ENCODE assay signal across 17 mouse cellular contexts in the genomic region with DNA sequence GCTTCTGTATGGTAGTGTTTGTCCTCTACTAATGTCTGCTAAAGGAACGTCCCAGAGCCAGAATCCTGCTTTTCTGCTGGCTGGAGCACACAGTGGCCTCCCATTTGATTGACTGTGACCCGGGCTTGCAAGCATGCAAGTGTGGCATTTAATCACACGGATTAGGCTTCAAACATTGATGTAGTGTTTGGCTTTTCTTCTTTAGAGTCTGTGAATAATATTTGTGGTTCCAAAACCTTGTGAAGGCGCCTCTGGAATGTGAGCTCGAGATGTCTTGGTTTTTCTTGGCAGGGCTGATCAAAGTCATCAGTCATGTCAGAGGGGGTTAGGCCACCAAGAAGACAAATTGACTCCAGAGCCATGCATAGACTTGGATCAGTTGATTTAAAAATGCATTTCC.
DNase-seq lines count a peak whose midpoint lies in the region; ATAC-seq lines count a peak whose summit lies in the region.
"Had no signal": no experiment of that assay in that cellular context is flagged by ENCODE, and none has a peak within 500 bp of the region (broad histone marks: within the 10 kb centered on the region; RNA-seq: fewer than 3 reads in every experiment).

No protein-coding gene starts in this region.

- no peaks in the 10 kb centered on the region for H3K36me3 ChIP-seq in kidney, embryonic 15.5 days
- no peaks in the 10 kb centered on the region for H3K36me3 ChIP-seq in lung, embryonic 16.5 days (ENCODE audit: control insufficient read depth, insufficient read depth, low read length)
- H3K36me3 ChIP-seq: embryonic facial prominence, embryonic 15.5 days; limb, embryonic 12.5 days; neural tube, embryonic 13.5 days had no signal

- intact Hi-C loops in heart, postnatal 14 days (cut with DNase I) = no loop called here

- H3K4me1 ChIP-seq in kidney, embryonic 15.5 days = peaks cover 3% of the 10 kb centered on the region; the same call in 1 of the 2 replicates
- no peaks in the 10 kb centered on the region for H3K4me1 ChIP-seq in lung, embryonic 16.5 days (replicated peaks; ENCODE audit: control insufficient read depth, insufficient read depth, low read length)
- H3K4me1 ChIP-seq: embryonic facial prominence, embryonic 15.5 days; forebrain, embryonic 13.5 days; limb, embryonic 12.5 days; neural tube, embryonic 13.5 days had no signal

- WGBS in kidney, embryonic 15.5 days = 66% methylated on average over 5 of the region's 5 CpGs
- 25% methylated on average over 5 of the region's 5 CpGs for WGBS in lung, embryonic 16.5 days

- peak; percentile 74; the same call in 1 of the 2 replicates for ATAC-seq in kidney, embryonic 15.5 days (replicated peaks; ENCODE audit: low FRiP score)
- peak; percentile 89 for ATAC-seq in lung, embryonic 16.5 days (ENCODE audit: low read depth)
- ATAC-seq: forebrain, embryonic 13.5 days; hindbrain, embryonic 16.5 days had no signal

- H3K27me3 ChIP-seq in kidney, embryonic 15.5 days = no peaks in the 10 kb centered on the region
- no peaks in the 10 kb centered on the region for H3K27me3 ChIP-seq in lung, embryonic 16.5 days (ENCODE audit: control insufficient read depth, insufficient read depth, low read depth, low read length)
- H3K27me3 ChIP-seq: CH12.LX; embryonic facial prominence, embryonic 15.5 days; forebrain, embryonic 13.5 days; neural tube, embryonic 13.5 days had no signal

- H3K9ac ChIP-seq in kidney, embryonic 15.5 days = no peak overlapping the region
- H3K9ac ChIP-seq in lung, embryonic 16.5 days (ENCODE audit: low read length) = no peak overlapping the region
- H3K9ac ChIP-seq: embryonic facial prominence, embryonic 15.5 days; forebrain, embryonic 13.5 days; limb, embryonic 12.5 days; liver, embryonic 14.5 days; neural tube, embryonic 13.5 days had no signal

- DNase-seq in 3T3-L1 (ENCODE audit: low read depth, low spot score) = peak; percentile 83
- DNase-seq in NIH3T3 (ENCODE audit: low read depth) = peak; percentile 66
- no peak for DNase-seq in neural tube, embryonic 10.5 days (ENCODE audit: extremely low spot score, low spot score)
- DNase-seq in embryo, embryonic 10 days (ENCODE audit: low spot score) = no peak
- DNase-seq in heart, postnatal 14 days = no peak
- DNase-seq: cerebellum, adult 18-20 months; heart, adult 2 months; thymus, postnatal 14 days had no signal

- no peak overlapping the region for H3K4me3 ChIP-seq in kidney, embryonic 15.5 days (replicated peaks)
- no peak overlapping the region for H3K4me3 ChIP-seq in lung, embryonic 16.5 days (ENCODE audit: low read length)
- H3K4me3 ChIP-seq: embryonic facial prominence, embryonic 15.5 days; forebrain, embryonic 13.5 days; heart, adult 2 months; limb, embryonic 12.5 days; neural tube, embryonic 13.5 days had no signal

- H3K27ac ChIP-seq in kidney, embryonic 15.5 days = peak overlapping the region; percentile 73; the same call in 1 of the 2 replicates
- no peak overlapping the region for H3K27ac ChIP-seq in lung, embryonic 16.5 days (ENCODE audit: low read length)
- H3K27ac ChIP-seq: embryonic facial prominence, embryonic 15.5 days; forebrain, embryonic 13.5 days; heart, adult 2 months; limb, embryonic 12.5 days; liver, embryonic 14.5 days; neural tube, embryonic 13.5 days had no signal

- H3K9me3 ChIP-seq in kidney, embryonic 15.5 days (replicated peaks) = no peaks in the 10 kb centered on the region; the same call in 1 of the 2 replicates
- H3K9me3 ChIP-seq in lung, embryonic 16.5 days (ENCODE audit: control insufficient read depth, low read length) = no peaks in the 10 kb centered on the region; the same call in 1 of the 2 replicates
- H3K9me3 ChIP-seq: embryonic facial prominence, embryonic 15.5 days had no signal

- H3K4me2 ChIP-seq in kidney, embryonic 15.5 days = no peak overlapping the region
- H3K4me2 ChIP-seq in lung, embryonic 16.5 days (ENCODE audit: low read depth, low read length) = no peak overlapping the region
- H3K4me2 ChIP-seq: embryonic facial prominence, embryonic 15.5 days; forebrain, embryonic 13.5 days; limb, embryonic 12.5 days; neural tube, embryonic 13.5 days had no signal

Comparison
In these comparisons a context has a peak if more than half of its experiments do, and no peak if none do; other contexts are left out.
1. DNase-seq: peak in 3T3-L1 (single experiment) and NIH3T3 (single experiment); none in neural tube, embryonic 10.5 days (single experiment), embryo, embryonic 10 days (single experiment) and heart, postnatal 14 days (0 of 2).